Mouse (Mus musculus) hindbrain, embryonic 13.5 days (tissue): ENCODE results near the gene Apln. TPM values are rescaled to one million over a fixed set of nuclear protein-coding genes. Genes with fewer than 3 reads are reported as not detected.
A peak's percentile ranks its signal among the peaks of the same experiment; 100 is the strongest.

ENCODE experiments used
- ATAC-seq: fragments of 200-750 bp; cut with Nextera tagmentation; 2 replicates; pipeline ENCODE4 v1.8.0; 2017; ENCODE audit warnings: moderate TSS enrichment; ENCODE audit not compliant: low FRiP score
- H3K27ac ChIP-seq: fragments of 300-500 bp; sonication (generic); 2 replicates; pipeline ENCODE4 v1.5.1; 2015; ENCODE audit warnings: inconsistent platforms, mild to moderate bottlenecking, moderate library complexity
- H3K27me3 ChIP-seq: fragments of 300-500 bp; sonication (generic); 2 replicates; pipeline ENCODE4 v1.6.1; 2015; ENCODE audit warnings: mild to moderate bottlenecking, inconsistent platforms
- H3K36me3 ChIP-seq: fragments of 300-500 bp; sonication (generic); 2 replicates; pipeline ENCODE4 v1.6.1; 2015; ENCODE audit warnings: mild to moderate bottlenecking, inconsistent platforms
- H3K4me1 ChIP-seq: fragments of 300-500 bp; sonication (generic); replicated peaks from 2 replicates; pipeline ENCODE4 v1.6.1; 2015; ENCODE audit warnings: inconsistent platforms
- H3K4me2 ChIP-seq: fragments of 300-500 bp; sonication (generic); 2 replicates; pipeline ENCODE4 v1.6.1; 2015; ENCODE audit warnings: inconsistent platforms, mild to moderate bottlenecking, moderate library complexity
- H3K4me3 ChIP-seq: fragments of 300-500 bp; sonication (generic); 2 replicates; pipeline ENCODE4 v1.5.1; 2015; ENCODE audit warnings: mild to moderate bottlenecking, inconsistent platforms
- H3K9ac ChIP-seq: fragments of 300-500 bp; sonication (generic); 2 replicates; pipeline ENCODE4 v1.6.1; 2015; ENCODE audit warnings: mild to moderate bottlenecking, inconsistent platforms
- H3K9me3 ChIP-seq: fragments of 300-500 bp; sonication (generic); 2 replicates; pipeline ENCODE4 v1.6.1; 2016; ENCODE audit warnings: inconsistent platforms
- WGBS: fragments of 180-500 bp; shearing (Covaris S2); methylation state at CpG from one replicate; pipeline ENCODE4 v1.1.7; 2015; 5-methylcytosine and 5-hydroxymethylcytosine counted together
- polyA plus RNA-seq: library from polyadenylated mRNA; unstranded; fragments of >200 nt; fragmentation: Nextera tagmentation; extraction: Ambion mirVana; gene quantifications from 2 replicates; pipeline ENCODE4 v1.2.1, GENCODE M21; 2015

Apln gene
- polyA plus RNA-seq = 2.9 and 3.1 TPM in 2 replicates

DNA sequence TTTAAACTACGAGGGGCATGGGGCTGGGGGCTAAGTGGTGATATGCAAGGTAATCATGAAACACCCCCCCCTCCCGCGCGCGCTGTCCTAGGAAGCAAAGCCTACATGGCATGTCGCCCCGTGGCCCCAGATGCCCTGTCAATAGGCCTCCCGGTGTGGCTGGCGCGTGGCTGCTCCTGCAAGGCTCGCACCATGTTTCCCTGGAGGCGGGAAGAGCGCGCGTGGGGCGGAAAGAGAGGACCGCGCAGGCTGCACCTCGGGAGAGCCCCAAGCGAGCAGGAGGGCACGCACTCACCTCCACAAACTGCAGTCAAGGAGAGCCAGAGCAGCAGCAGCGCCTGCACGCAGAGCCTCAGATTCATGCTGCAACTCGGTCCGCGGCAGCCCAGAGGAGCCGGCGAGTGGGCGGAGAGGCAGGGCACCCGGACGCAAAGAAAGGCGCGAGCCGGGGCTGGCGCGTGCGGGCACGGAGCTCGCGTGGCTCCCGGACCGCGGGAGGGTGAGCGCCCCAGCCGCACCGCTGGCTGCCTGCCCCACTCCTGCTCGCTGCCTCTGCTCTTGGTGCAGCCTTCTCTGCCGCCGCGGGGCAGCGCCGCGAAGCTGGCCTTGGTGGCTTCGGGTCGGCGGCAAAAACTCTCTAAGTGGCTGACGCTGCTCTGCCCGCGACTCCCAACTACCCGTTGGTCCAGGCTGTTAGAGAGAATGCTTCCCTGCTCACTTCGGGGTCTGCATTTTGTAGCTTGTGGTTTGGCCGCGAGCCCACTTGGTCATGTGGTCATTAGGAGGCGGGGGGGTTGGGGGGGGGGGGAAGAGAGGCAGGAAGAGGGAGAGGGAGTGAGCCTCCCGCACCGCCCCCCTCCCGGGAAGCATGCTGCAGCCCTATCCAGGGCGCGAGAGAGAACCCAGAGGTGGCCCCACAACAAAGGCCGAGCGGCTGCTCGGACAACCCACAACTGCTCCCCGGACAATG is at the start of gene Apln:
Gene Apln, minus strand, starts transcription at position 710 of the 970 bp plus-strand sequence.
- WGBS = 23% methylated on average over 66 of the region's 73 CpGs
- Histone ChIP-seq H3K4me1 (peaks cover 11% of the 10 kb centered on the region), H3K9me3 (no peaks in the 10 kb centered on the region), H3K27ac (no peak within 1 kb of the TSS), H3K36me3 (no peaks in the 10 kb centered on the region), H3K4me2 (peak within 1 kb of the TSS; percentile 73), H3K27me3 (peaks cover 51% of the 10 kb centered on the region), H3K9ac (peak within 1 kb of the TSS; percentile 60), H3K4me3 (peak within 1 kb of the TSS; percentile 50)
- ATAC-seq = peak; percentile 78

DNA sequence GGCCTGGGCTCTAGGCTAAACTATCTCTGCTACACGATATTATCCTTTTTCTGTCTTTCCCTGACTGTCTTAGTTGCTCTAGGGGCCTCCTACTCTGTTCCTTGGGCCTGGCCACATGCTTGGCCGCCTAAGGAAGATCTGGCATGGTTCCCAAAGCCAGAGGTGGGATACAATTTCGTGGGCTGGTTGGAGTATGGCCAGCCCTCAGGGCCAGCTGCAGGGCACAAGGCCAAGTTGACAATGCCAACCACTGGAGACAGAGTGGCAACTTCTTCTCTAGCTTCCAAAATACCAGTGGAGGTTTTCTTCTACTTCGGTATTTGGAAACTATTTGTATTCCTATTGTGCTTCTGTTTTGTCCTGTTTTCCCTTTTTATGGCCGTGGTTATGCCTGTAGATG is 47.7 kb upstream of the Apln start:
- H3K36me3 ChIP-seq = no peaks in the 10 kb centered on the region
- WGBS = 80% methylated on average over 5 of the region's 5 CpGs
- H3K27me3 ChIP-seq = 0 out of 2 replicates have a peak, but pooled peaks cover 1% of the 10 kb centered on the region
- no peaks in the 10 kb centered on the region for H3K9me3 ChIP-seq
- ATAC-seq = no peak
- no peak overlapping the region for H3K9ac ChIP-seq
- H3K27ac ChIP-seq = no peak overlapping the region
- no peaks in the 10 kb centered on the region for H3K4me1 ChIP-seq
- no peak overlapping the region for H3K4me3 ChIP-seq
- H3K4me2 ChIP-seq = no peak overlapping the region

DNA sequence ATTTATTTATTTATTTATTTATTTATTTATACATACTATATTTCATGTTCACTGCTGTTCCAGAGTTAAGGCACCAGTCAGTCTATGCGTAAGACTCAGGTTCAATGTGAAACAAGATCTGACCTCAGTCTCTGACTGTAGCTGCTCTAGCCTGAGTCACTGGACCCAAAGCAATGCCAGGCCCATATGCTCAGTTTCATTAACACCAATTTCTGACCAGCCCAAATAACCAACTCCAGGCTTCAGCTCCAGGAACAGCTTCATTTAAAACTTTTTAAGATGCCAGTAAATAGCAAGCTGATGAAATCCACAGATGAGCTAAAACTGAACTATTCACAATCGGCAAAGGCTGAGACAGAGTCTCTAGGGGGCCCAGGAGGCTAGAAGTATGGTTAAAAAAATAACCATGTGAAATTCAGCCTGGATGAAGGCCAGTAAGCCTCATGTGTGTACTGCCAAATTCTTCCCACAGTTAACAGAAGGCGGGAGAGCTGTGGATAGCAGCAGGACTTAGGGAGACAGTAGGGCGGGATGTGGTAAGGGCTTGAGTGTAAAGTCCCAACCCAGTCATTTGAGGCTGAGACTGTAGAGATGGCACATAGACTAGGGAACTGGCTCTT is 42.3 kb upstream of the Apln start:
- Histone ChIP-seq H3K27ac (no peak overlapping the region), H3K27me3 (0 out of 2 replicates have a peak, but pooled peaks cover 10% of the 10 kb centered on the region), H3K9me3 (no peaks in the 10 kb centered on the region), H3K4me1 (no peaks in the 10 kb centered on the region), H3K9ac (no peak overlapping the region), H3K4me3 (no peak overlapping the region), H3K4me2 (no peak overlapping the region), H3K36me3 (no peaks in the 10 kb centered on the region)
- no peak for ATAC-seq
- WGBS = 88% methylated on average over 4 of the region's 4 CpGs

DNA sequence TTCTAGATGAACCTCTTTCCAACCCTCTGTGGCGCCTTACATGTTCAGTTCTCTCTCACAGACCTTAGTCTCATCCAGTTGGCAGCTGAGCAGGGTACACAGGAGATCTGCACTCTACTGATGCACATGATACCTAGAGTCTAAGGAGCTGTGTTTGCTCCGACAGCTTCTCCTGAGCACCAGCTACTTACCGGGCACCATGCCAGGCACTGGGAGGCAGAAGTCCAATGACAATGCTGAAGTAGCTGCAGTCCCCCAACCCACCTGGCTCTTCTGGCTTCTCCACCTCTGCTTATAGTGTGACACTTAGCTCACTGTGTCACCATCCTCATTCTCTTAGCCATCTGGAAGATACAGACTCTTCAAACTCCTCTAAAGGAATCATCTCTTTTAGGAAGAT is 40.0 kb upstream of the Apln start:
- ATAC-seq = no peak
- Histone ChIP-seq H3K4me3 (no peak overlapping the region), H3K27ac (no peak overlapping the region), H3K9me3 (no peaks in the 10 kb centered on the region), H3K4me2 (no peak overlapping the region), H3K9ac (no peak overlapping the region), H3K36me3 (no peaks in the 10 kb centered on the region), H3K27me3 (0 out of 2 replicates have a peak, but pooled peaks cover 14% of the 10 kb centered on the region), H3K4me1 (no peaks in the 10 kb centered on the region)
- WGBS = 87% methylated on average over 3 of the region's 3 CpGs

DNA sequence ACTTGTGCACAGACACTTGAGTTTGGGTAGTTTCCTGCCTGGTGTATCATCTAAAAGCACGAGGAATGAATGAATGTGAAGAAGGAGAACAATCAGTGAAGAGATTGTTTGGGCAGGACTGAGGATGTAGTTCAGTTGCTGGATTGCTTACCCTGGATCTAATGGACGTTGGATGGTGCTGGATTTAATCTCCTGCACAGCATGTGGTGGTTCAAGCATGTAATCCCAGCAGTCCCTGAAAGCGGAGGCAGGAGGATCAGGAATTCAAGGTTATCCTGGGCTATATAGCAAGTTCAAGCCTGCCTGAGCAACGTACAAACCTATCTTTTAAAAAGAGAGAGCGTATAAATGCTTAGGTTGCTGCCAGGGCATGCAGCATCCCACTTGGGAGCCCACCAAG is 37.7 kb upstream of the Apln start:
- H3K4me2 ChIP-seq = no peak overlapping the region
- no peaks in the 10 kb centered on the region for H3K36me3 ChIP-seq
- H3K9me3 ChIP-seq = no peaks in the 10 kb centered on the region
- no peak overlapping the region for H3K9ac ChIP-seq
- no peak overlapping the region for H3K27ac ChIP-seq
- WGBS = 29% methylated on average over 5 of the region's 5 CpGs
- H3K4me3 ChIP-seq = no peak overlapping the region
- ATAC-seq = no peak
- 0 out of 2 replicates have a peak, but pooled peaks cover 13% of the 10 kb centered on the region for H3K27me3 ChIP-seq
- no peaks in the 10 kb centered on the region for H3K4me1 ChIP-seq

DNA sequence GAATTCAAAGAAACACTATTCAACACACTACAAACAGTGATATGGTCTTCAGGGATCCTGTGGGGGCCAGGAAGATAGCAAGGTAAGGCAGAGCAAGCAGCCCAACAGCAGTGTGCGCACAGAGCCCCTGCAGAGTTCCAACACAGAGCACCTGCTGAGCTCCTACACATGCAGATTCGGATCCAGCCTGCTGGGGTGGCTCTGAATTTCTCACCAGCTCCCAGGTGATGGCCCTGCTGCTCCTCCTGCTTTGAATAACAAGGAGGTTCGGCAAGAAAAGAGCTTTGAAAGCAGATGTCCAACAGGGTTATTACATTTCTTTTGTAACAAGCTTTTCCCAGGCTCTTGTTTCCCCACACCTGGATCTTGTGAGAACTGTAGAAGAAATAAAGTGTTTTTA is 37.3 kb upstream of the Apln start:
- 31% methylated on average over 3 of the region's 3 CpGs for WGBS
- 0 out of 2 replicates have a peak, but pooled peaks cover 10% of the 10 kb centered on the region for H3K27me3 ChIP-seq
- no peak overlapping the region for H3K27ac ChIP-seq
- H3K36me3 ChIP-seq = no peaks in the 10 kb centered on the region
- H3K4me3 ChIP-seq = no peak overlapping the region
- H3K9ac ChIP-seq = no peak overlapping the region
- no peak overlapping the region for H3K4me2 ChIP-seq
- no peaks in the 10 kb centered on the region for H3K9me3 ChIP-seq
- ATAC-seq = no peak
- no peaks in the 10 kb centered on the region for H3K4me1 ChIP-seq

DNA sequence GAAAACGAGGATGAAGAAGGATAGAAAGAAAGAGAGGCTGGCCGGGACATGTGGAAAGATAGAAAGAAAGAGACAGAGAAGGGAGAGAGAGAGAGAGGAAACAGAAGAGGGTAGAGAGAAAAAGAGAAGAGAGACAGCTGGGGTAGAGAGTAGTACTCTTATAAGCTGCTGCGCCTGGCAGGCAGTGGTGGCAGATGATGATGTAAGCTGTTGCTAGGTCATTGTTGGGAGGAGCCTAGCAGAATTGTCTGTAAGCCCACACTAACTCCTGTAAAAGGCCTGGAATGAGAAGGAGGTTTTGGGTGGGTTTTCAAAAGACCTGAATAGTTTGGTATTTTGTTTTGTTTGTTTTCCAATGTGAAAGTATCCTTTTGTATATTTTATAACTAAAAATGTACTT is 32.2 kb upstream of the Apln start:
- Histone ChIP-seq H3K27ac (no peak overlapping the region), H3K36me3 (no peaks in the 10 kb centered on the region), H3K4me3 (no peak overlapping the region), H3K27me3 (peaks cover 9% of the 10 kb centered on the region; the same call in 1 of the 2 replicates), H3K4me1 (no peaks in the 10 kb centered on the region), H3K9ac (no peak overlapping the region), H3K4me2 (no peak overlapping the region), H3K9me3 (no peaks in the 10 kb centered on the region)
- 82% methylated on average over 3 of the region's 3 CpGs for WGBS
- no peak for ATAC-seq

DNA sequence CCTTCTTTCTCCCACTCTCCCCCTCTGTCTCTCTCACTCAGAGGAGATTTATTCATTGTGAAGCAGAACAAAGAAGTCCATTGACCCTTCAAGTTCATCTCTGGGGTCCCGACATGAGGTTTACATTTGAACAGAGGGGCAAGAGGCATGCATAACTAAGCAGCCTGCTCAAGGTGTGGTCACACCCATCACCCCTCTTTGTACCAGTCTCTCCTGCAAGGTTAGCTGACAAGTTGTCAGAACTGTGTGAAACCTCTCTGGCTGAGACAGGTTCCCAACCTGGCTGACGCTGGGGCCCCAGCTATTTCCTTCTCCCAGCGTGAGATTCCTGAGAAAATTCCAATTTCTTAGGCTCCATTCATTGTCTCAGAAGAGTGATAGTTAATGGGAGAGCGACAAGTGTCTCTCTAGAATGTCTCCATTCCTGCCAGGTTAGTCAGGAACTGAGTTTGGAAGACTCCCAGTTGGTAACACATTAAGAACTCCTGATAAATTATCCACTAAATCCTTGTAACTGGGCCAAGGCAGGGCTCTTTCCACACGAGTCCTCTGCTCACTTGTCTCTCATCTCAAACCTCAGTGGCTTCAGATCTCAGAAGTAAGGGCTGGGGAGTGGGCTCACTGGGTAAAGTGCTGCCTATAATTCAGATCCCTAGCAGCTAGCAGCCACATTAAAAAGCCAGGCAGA is 29.7 kb upstream of the Apln start:
- Histone ChIP-seq H3K9ac (no peak overlapping the region), H3K4me3 (no peak overlapping the region), H3K27ac (no peak overlapping the region), H3K27me3 (peaks cover 5% of the 10 kb centered on the region; the same call in 1 of the 2 replicates), H3K36me3 (no peaks in the 10 kb centered on the region), H3K9me3 (no peaks in the 10 kb centered on the region), H3K4me2 (no peak overlapping the region), H3K4me1 (no peaks in the 10 kb centered on the region)
- no peak for ATAC-seq
- WGBS = 22% methylated on average over 5 of the region's 5 CpGs

DNA sequence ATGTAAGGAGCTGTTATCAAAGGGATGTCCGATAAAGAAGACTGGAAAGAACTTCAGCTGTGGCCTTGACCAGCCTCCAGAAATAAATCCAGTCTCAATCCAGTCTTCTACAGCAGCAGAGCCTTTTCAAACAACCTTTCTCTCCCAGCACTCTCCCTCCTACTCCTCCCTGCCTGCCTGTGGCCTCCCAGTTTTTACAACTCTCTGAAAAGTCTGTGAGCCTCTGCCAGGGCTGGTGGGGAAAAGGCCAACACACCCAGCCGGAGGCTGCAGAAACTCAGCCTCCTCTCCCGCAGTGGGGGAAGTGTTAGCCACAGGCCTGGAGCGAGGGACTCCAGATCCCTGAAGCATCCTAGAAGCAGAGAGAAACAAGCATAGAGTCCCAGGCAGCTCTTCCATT is 27.8 kb upstream of the Apln start:
- Histone ChIP-seq H3K4me3 (no peak overlapping the region), H3K4me1 (no peaks in the 10 kb centered on the region), H3K4me2 (no peak overlapping the region), H3K27ac (no peak overlapping the region), H3K9ac (no peak overlapping the region), H3K27me3 (peaks cover 5% of the 10 kb centered on the region; the same call in 1 of the 2 replicates), H3K36me3 (no peaks in the 10 kb centered on the region), H3K9me3 (no peaks in the 10 kb centered on the region)
- WGBS = 75% methylated on average over 4 of the region's 4 CpGs
- ATAC-seq = no peak

DNA sequence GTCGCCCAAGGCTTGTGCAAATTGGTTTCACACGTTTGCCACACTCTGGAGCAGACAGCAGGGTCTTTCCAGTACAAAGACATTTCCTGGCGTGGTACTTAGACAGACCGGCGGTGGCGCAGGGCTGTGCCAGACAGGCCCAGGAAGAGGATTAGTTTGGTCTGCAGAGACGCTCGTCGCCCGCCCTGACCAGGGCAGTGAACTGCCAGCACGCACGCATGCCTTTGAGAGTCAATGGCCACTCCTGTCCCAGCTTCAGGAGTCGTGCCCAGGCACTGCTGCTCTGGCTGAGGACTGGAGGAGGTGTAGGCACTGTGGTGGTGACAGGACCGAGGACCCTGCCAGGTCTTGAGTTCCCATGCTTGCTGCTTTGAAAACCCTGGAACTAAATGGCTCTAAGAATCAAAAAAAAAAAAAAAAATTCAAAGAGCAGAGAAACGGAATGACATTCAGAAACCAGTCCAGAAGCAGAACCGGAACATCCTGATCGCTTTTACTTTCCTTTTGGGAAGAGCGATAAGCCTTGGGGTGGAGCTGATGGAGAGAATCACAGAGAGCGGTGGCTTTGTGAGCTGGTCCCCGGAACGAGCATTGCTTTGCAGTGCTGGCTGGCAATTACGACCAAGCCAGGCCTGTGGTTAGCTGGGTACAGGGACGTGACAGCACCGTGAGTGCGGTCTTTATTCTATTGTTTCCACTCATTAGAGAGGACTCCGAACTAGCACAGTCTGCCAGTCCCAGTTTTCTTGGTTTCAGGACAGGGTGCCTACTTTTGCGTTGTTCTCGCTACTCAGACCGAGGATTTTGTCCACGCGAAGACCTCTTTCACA is 19.7 kb upstream of the Apln start:
- peak overlapping the region; percentile 24; the same call in 1 of the 2 replicates for H3K9ac ChIP-seq
- H3K9me3 ChIP-seq = no peaks in the 10 kb centered on the region
- H3K36me3 ChIP-seq = no peaks in the 10 kb centered on the region
- H3K4me3 ChIP-seq = peak overlapping the region; percentile 26
- peak; percentile 90 for ATAC-seq
- 0 out of 2 replicates have a peak overlapping the region, but pooled peaks have one; percentile 60 for H3K27ac ChIP-seq
- no peaks in the 10 kb centered on the region for H3K27me3 ChIP-seq
- 27% methylated on average over 31 of the region's 31 CpGs for WGBS
- 0 out of 2 replicates have a peak, but pooled peaks cover 2% of the 10 kb centered on the region for H3K4me1 ChIP-seq
- H3K4me2 ChIP-seq = peak overlapping the region; percentile 50

DNA sequence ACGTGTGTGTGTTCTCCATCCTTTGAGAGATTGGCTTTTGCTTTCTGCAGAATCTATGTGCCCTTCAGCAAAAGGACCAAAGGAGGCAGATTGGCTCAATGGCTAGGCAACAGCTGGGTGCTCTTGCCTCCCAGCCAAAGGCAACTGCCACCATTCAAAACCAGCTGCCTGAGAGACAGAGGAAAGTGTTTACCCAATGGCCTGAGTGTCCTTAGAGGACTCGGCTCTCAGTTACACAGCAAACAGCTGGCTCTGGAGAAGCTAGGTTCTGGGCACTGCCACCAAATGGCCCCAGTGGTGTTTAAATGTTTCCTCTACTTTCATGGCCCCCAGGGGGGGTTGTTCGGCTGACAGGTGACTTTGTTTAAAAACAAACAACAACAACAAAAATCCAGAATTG is 19.1 kb upstream of the Apln start:
- 59% methylated on average over 3 of the region's 3 CpGs for WGBS
- Histone ChIP-seq H3K9me3 (no peaks in the 10 kb centered on the region), H3K27me3 (no peaks in the 10 kb centered on the region), H3K9ac (no peak overlapping the region), H3K4me2 (peak overlapping the region; percentile 50), H3K36me3 (no peaks in the 10 kb centered on the region), H3K4me3 (peak overlapping the region; percentile 26; the same call in 1 of the 2 replicates), H3K4me1 (0 out of 2 replicates have a peak, but pooled peaks cover 2% of the 10 kb centered on the region), H3K27ac (no peak overlapping the region)
- 0 out of 2 replicates have a peak, but pooled peaks have one; percentile 36 for ATAC-seq
